Mouse (Mus musculus) thymus, postnatal 25 days (tissue): ENCODE data around the gene Trpm5.

Experiments
- DNase-seq: peaks from one replicate; pipeline ENCODE4 v3.0.0; 2022

Trpm5 gene

DNA sequence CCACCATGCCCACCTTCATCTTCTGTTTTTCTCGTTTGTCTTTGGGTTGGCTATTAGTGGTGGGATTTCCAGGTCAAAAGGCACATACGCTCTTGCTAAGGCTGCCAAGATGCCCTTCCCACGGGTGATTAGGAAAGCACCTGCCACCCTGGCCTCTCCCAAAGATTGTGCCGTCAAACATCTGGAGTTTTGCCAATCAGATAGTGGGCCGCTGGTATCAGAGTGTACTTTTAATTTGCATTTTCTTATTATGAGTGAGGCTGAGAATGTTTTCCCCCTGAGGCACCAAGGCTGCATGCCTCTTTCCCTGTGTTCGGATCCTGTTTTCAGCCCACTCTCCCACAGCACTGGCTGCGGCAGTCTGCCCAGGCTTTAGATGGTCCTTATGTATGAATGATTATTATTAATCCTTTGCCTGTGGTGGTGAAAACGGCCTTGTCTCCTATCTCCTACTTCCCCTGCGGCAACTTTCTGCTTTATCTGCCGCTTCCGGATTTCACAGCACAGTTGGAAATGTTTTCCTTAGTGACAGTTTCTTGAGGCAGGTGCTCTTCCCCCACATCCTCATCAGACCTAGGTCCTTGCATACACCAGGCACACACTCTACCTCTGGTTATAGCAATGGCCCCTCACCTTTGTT is 10.9 kb upstream of the Trpm5 start:
- DNase-seq = no peak

- no peak for DNase-seq
These were observed 6.3 kb upstream of the Trpm5 start for GRCm38 (mm10) chr7:143100759-143101158.

- no peak for DNase-seq
These were observed 1.1 kb upstream of the Trpm5 start for GRCm38 (mm10) chr7:143095554-143095907.

DNA sequence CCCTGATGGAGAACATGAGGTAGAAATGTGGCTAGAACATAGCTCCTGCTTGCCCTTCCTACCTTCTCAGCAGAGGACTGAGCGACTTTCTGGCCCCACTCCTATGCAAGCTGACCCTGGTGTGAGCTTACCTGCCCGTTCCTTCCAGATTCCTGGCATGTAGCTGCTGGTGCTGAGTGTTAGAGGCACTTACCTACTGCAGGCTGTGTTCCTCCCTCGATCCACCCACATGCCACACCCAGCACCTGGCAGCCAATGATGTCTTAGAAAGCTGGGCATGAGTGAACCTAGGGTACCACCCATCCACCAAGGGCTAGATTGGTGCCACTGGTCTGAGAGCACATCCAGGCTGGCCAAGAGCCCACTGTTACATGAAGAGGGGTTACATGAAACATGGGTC is 595 bp downstream of the Trpm5 start:
- no peak for DNase-seq

GRCm38 (mm10) chr7:143087070-143087579 is 7.3 kb downstream of the Trpm5 start:
- peak; percentile 16 for DNase-seq

DNA sequence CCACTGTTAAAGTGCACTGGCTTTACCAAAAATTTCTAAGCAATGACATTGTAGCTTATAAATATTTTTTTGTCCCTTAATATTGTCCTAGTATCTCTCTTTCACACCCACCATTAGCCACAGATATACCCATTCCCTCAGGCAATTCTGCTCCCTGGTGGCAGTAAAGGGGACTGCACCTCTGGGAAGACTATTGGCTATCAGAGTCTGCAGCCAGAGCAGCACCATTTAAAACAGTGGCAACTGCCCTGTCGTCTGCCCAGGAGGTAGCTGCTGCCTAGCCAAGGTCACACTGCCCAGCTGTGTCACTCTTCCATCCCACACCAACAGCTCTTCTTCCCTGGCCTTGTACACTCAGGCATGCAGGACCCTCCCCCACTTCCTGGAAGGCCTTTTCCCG is 8.1 kb downstream of the Trpm5 start:
- peak; percentile 71 for DNase-seq

- no peak for DNase-seq
These were observed 10.7 kb downstream of the Trpm5 start for GRCm38 (mm10) chr7:143083708-143084107.

DNA sequence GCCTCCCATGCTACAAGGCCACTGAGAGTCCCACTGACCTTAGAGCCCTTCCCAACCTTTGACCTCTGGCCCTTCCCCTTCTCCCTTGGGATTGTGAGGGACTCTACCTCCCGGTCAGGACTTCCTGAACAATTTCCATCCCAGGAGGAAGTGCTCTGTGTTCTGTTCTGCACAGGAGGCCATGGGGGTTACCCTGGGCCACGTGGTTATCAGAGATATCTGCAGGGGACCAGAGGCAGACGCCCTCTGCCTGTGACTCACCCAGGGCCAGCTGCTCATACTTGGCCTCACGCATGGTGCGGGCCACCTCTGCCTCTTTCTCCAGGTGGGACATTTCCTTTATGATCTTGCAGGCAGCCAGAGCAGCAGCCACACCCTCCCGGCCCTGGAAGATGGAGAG is 12.4 kb downstream of the Trpm5 start:
- no peak for DNase-seq

GRCm38 (mm10) chr7:143077351-143077750 is 17.1 kb downstream of the Trpm5 start:
- DNase-seq = no peak

DNA sequence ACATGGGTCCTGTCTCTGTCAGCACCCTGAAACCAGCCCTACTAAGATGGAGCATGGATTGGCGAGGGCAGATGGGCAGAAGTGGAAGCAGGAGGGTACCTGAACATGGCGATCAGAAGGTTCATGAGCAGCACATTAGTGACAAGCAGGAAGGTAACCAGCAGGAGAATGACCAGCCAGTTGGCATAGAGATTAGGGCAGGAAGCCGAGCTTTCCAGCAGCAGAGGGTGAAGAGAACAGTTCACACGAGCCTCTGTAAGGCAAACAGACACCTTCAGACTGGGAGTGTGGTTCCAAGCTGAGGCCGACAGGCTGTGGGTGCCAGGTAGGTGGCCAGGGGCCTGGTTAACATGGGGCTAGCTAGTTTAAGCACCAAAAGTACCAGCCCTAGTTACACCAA is 19.0 kb downstream of the Trpm5 start:
- DNase-seq = no peak

DNA sequence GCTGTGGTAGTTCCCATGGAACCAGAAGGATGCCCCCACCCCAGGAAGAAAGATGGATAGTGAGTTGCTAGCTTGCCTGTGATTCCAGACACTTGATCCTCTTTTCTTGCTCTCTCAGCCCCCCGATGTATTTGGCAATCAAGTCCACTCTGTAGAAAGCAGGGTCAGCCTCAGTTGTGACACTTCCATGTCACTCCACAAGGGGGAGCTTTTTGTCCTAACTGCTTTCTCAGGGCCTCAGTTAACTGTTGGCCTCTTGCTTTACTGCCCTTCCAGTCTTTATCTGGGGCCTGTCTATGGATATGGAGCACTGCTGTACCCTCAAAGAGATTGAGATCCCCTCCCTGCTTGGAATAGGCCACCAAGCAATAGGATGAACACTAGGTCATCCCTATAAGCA is 21.4 kb downstream of the Trpm5 start:
- DNase-seq = peak; percentile 52

- DNase-seq = no peak
These were observed 21.8 kb downstream of the Trpm5 start for GRCm38 (mm10) chr7:143072605-143073004.

DNA sequence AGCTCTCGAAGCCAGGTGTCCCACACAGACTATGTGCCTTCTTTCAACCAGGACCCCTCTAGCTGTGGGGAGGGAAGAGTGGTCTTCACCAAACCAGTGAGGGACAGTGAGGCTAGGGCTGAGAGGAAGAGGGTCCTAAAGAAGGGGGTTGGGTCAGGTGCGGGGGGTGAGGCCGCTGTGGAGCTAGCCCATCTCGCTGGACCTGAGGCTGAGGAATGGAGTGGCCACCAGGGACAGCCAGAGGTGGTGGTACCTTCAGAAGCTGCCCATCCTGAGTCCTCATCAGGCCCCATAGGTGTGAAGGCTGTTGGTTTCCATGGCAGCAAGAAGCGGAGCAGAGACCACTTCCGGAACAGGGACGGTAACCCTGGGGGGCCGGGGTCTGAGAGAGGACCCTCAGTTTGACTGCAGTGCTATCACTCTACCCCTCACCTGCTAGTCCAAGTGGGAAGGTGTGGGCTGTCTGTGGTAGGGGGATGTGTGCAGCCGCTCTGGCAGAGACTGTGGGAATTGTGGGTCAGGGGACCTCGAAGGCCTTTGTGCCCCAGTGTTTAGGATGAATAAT is 23.9 kb downstream of the Trpm5 start:
- DNase-seq = no peak

- DNase-seq = no peak
These were observed 24.6 kb downstream of the Trpm5 start for GRCm38 (mm10) chr7:143069751-143070400.

GRCm38 (mm10) chr7:143068882-143069591 is 25.4 kb downstream of the Trpm5 start, which contains the start of gene Tssc4:
TSS of gene Tssc4 (plus strand) at chr7:143069249.
- peak; percentile 94 for DNase-seq

DNA sequence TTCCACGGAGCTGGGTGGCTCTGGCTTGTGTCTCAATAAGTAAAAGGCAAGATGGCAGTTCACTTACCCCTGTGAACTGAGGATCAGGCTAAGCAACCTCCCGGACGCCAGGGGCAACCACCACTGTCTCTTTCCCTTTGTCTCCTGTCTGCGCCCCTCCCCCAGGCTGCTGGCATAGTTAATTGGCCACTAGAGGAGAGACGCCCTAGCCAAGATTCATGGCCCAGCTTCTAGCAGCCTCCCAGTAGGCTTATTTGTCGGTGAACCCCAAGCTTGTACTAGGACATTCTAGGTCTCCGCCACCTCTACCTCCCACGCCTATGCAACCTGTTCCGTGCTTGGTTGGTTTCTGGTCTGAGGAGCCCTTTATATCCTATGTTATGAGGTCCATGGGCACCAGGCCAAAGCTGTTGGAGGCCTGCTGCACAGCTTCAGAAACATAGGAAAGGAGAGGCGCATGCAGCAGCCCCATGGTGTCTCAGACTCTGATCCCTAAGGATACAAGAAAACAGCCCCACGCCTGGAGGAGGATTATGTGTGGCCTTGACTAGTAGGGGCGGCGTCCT is 26.0 kb downstream of the Trpm5 start:
- DNase-seq = no peak

DNA sequence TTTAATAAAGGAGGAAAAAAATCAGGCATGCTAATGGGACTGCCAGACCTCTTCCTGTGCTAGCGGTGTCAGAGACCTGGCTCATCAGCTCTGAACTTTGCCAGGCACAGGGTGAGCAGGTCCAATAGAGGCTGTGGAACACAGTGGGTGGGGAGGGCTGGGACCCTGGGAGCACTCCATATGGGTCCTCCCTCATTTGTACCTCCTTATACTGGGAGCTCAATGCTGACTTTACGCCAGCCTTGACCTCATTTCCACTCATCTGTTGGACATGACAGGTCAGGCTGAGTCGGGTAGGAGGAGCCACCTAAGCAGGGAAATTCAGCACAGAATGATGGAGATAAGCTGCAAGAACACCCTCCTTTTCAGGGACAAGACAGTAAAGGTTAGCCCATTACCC is 26.5 kb downstream of the Trpm5 start:
- no peak for DNase-seq

DNA sequence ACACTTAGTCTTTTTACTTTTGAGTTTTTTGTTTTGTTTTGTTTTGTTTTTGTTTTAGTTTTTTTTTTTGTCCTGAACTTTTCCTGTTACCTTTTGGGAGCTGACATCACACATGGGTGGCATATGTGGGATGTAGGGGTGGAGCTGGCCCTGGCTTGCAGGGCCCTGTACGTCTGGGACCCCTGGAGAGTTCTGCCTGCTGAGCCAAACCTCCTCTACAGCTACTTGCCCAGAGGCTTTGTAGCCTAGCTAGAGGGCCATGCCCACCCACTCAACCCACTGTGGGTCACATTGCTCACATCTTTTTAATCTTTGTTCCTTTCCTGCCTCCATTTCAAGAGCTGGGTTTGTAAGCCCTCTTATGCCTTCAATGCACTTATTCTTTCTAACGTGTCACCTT is 27.0 kb downstream of the Trpm5 start:
- DNase-seq = no peak

- no peak for DNase-seq
These were observed 28.8 kb downstream of the Trpm5 start for GRCm38 (mm10) chr7:143065692-143066091.

DNA sequence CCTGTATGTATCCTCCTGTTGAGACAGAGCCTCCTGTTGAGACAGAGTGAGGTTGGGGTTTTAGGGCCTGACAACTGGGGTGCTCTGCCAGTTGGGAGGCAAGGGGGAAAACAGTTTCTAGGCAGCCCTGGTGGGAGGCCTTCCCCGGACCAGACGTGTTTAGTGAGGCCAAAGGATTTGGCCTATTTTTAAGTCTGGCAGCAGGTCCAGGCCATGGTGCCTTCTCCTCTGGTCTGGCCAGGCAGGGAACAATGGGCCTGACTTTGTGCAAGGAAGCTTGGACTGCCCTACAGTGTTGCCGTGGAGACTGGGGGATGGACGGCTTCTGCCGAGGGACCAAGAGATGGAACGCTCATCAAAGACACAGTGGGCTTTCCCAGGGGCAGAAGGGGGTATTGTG is 30.2 kb downstream of the Trpm5 start:
- DNase-seq = no peak

- no peak for DNase-seq
These were observed 31.7 kb downstream of the Trpm5 start for GRCm38 (mm10) chr7:143062704-143063103.

DNA sequence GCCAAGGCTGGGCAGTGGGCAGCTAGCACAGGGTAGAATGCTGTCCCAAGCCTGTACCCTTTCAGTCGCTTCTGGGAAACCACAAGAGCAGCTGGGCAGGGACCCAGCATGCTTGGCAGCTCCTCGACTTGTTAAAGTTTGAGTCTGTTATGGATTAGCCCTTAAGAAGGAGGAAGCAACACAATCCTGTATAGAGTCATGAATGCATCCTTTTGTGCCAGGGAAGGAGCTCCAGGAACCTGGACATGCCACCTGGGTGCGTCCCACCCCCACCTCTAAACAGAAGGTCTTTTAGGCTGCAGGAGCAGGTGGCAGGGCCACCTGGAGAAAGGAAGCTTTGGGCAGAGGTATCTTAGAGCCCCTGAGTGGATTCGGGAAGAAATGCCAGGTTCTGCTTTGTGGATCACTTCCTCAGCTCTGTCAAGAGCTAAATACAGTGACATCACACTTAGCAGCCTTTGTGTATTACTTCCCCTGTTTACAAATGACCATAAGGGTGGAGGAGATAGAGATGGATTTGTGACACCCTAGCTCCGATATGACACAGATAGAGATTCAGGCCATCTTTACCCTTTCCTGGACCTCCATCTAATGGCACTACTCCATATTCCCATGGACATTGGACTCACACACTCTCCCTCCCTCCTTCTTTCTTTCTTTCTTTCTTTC is 35.1 kb downstream of the Trpm5 start:
- no peak for DNase-seq

DNA sequence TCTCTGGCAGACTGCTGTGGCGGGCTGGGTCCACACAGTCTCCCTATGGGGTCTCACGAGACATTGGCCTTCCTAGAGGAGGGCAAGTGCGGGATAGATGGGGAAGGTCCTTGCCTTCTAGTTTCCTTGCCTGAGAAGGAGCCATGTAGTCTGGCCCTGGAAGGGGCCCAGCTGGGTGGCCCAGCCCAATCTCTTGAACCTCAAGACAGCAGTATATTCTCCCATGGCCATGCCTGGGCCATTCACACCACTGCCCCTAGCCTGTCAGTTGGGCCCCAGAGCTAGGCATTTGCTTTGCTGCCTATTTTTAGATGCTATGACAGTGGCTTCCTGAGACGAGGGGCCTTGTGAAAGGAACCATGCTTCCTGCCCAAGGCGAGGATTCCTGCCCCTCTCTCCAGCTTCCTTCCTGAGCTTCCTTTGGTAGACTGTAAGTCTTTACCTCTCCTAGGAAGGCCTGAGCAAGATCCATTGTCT is 36.2 kb downstream of the Trpm5 start:
- peak; percentile 13 for DNase-seq
